Mouse (Mus musculus) heart, embryonic 10.5 days (tissue): ENCODE results near the gene Adipor1. TPM values are rescaled to one million over a fixed set of nuclear protein-coding genes. Genes with fewer than 3 reads are reported as not detected.

ENCODE experiments used
- DNase-seq: peaks from one replicate; pipeline ENCODE4 v3.0.0-alpha.2; 2017; ENCODE audit warnings: low spot score
- H3K27ac ChIP-seq: fragments of 300-500 bp; sonication (generic); 2 replicates; pipeline ENCODE4 v1.5.1; 2016; ENCODE audit warnings: mild to moderate bottlenecking
- H3K27me3 ChIP-seq: fragments of 300-500 bp; sonication (generic); 2 replicates; pipeline ENCODE4 v1.6.1; 2016; ENCODE audit warnings: mild to moderate bottlenecking; ENCODE audit not compliant: poor library complexity, insufficient read depth, severe bottlenecking
- H3K36me3 ChIP-seq: fragments of 300-500 bp; sonication (generic); 2 replicates; pipeline ENCODE4 v1.6.1; 2016; ENCODE audit warnings: mild to moderate bottlenecking, moderate library complexity
- H3K4me1 ChIP-seq: fragments of 300-500 bp; sonication (generic); 2 replicates; pipeline ENCODE4 v1.6.1; 2016; ENCODE audit warnings: mild to moderate bottlenecking
- H3K4me3 ChIP-seq: fragments of 300-500 bp; sonication (generic); 2 replicates; pipeline ENCODE4 v1.5.1; 2016; ENCODE audit warnings: mild to moderate bottlenecking, moderate library complexity
- H3K9me3 ChIP-seq: fragments of 300-500 bp; sonication (generic); 2 replicates; pipeline ENCODE4 v1.6.1; 2016; ENCODE audit warnings: mild to moderate bottlenecking, moderate library complexity
- WGBS: fragments of 180-500 bp; shearing (Covaris S2); methylation state at CpG from one replicate; pipeline ENCODE4 v1.1.7; 2016; 5-methylcytosine and 5-hydroxymethylcytosine counted together
- polyA plus RNA-seq: library from polyadenylated mRNA; unstranded; fragments of >200 nt; fragmentation: Nextera tagmentation; extraction: Ambion mirVana; gene quantifications from 2 replicates; pipeline ENCODE4 v1.2.1, GENCODE M21; 2016

Gene Adipor1
- polyA plus RNA-seq, 1 experiment from 2014 or later: 91.3 TPM

- Histone ChIP-seq H3K27ac (peak within 1 kb of the TSS; percentile 87), H3K4me1 (peaks cover 9% of the 10 kb centered on the region), H3K9me3 (no peaks in the 10 kb centered on the region), H3K27me3 (no peaks in the 10 kb centered on the region), H3K36me3 (peaks cover 35% of the 10 kb centered on the region), H3K4me3 (peak within 1 kb of the TSS; percentile 75)
- WGBS: 2% methylated on average over 43 of the region's 43 CpGs
- peak; percentile 94 for DNase-seq
Observed at GRCm38 (mm10) chr1:134405509-134406413, 9.4 kb upstream of the Adipor1 start, which contains the start of gene Cyb5r1. Gene Cyb5r1 (plus strand): TSS chr1:134405559.

GRCm38 (mm10) chr1:134406414-134406771, 8.8 kb upstream of the Adipor1 start:
- 31% methylated on average over 8 of the region's 8 CpGs for WGBS
- Histone ChIP-seq H3K9me3 (no peaks in the 10 kb centered on the region), H3K27ac (peak overlapping the region; percentile 87), H3K27me3 (no peaks in the 10 kb centered on the region), H3K4me3 (peak overlapping the region; percentile 75), H3K36me3 (peaks cover 40% of the 10 kb centered on the region), H3K4me1 (peaks cover 9% of the 10 kb centered on the region)
- DNase-seq: no peak

- Histone ChIP-seq H3K4me3 (no peak overlapping the region), H3K27me3 (no peaks in the 10 kb centered on the region), H3K9me3 (no peaks in the 10 kb centered on the region), H3K27ac (no peak overlapping the region), H3K4me1 (peaks cover 9% of the 10 kb centered on the region), H3K36me3 (peaks cover 49% of the 10 kb centered on the region)
- no peak for DNase-seq
- 81% methylated on average over 8 of the region's 8 CpGs for WGBS
Observed at GRCm38 (mm10) chr1:134408080-134408479, 7.1 kb upstream of the Adipor1 start.

GRCm38 (mm10) chr1:134411706-134412629, 3.2 kb upstream of the Adipor1 start:
- no peak for DNase-seq
- H3K4me3 ChIP-seq: no peak overlapping the region
- peaks cover 49% of the 10 kb centered on the region for H3K36me3 ChIP-seq
- no peaks in the 10 kb centered on the region for H3K9me3 ChIP-seq
- WGBS: 91% methylated on average over 9 of the region's 9 CpGs
- no peak overlapping the region for H3K27ac ChIP-seq
- no peaks in the 10 kb centered on the region for H3K27me3 ChIP-seq
- peaks cover 13% of the 10 kb centered on the region for H3K4me1 ChIP-seq

GRCm38 (mm10) chr1:134414038-134414437, 1.1 kb upstream of the Adipor1 start:
- no peaks in the 10 kb centered on the region for H3K9me3 ChIP-seq
- peaks cover 32% of the 10 kb centered on the region for H3K4me1 ChIP-seq
- no peaks in the 10 kb centered on the region for H3K27me3 ChIP-seq
- no peak overlapping the region for H3K4me3 ChIP-seq
- DNase-seq: no peak
- H3K27ac ChIP-seq: 0 out of 2 replicates have a peak overlapping the region, but pooled peaks have one; percentile 99
- H3K36me3 ChIP-seq: peaks cover 32% of the 10 kb centered on the region
- WGBS: 43% methylated on average over 2 of the region's 2 CpGs

GRCm38 (mm10) chr1:134414501-134415167, 544 bp upstream of the Adipor1 start:
- H3K27ac ChIP-seq: peak overlapping the region; percentile 99
- H3K9me3 ChIP-seq: no peaks in the 10 kb centered on the region
- WGBS: 14% methylated on average over 11 of the region's 11 CpGs
- H3K27me3 ChIP-seq: no peaks in the 10 kb centered on the region
- H3K4me3 ChIP-seq: peak overlapping the region; percentile 99
- H3K4me1 ChIP-seq: peaks cover 38% of the 10 kb centered on the region
- peaks cover 26% of the 10 kb centered on the region for H3K36me3 ChIP-seq
- no peak for DNase-seq

- Histone ChIP-seq H3K4me3 (no peak overlapping the region), H3K4me1 (peaks cover 48% of the 10 kb centered on the region), H3K27me3 (no peaks in the 10 kb centered on the region; the same call in 1 of the 2 replicates), H3K36me3 (peaks cover 9% of the 10 kb centered on the region), H3K27ac (peak overlapping the region; percentile 11; the same call in 1 of the 2 replicates), H3K9me3 (no peaks in the 10 kb centered on the region)
- no peak for DNase-seq
- 50% methylated on average over 2 of the region's 2 CpGs for WGBS
Observed at GRCm38 (mm10) chr1:134418414-134418975, 3.3 kb downstream of the Adipor1 start.

GRCm38 (mm10) chr1:134419176-134419575, 4.0 kb downstream of the Adipor1 start:
- 22% methylated on average over 1 of the region's 1 CpGs for WGBS
- peaks cover 16% of the 10 kb centered on the region for H3K36me3 ChIP-seq
- DNase-seq: no peak
- peaks cover 48% of the 10 kb centered on the region for H3K4me1 ChIP-seq
- H3K9me3 ChIP-seq: no peaks in the 10 kb centered on the region
- H3K27ac ChIP-seq: no peak overlapping the region
- peaks cover 5% of the 10 kb centered on the region; the same call in 1 of the 2 replicates for H3K27me3 ChIP-seq
- no peak overlapping the region for H3K4me3 ChIP-seq

- WGBS: 49% methylated on average over 5 of the region's 5 CpGs
- Histone ChIP-seq H3K9me3 (no peaks in the 10 kb centered on the region), H3K36me3 (peaks cover 23% of the 10 kb centered on the region), H3K27ac (no peak overlapping the region), H3K27me3 (peaks cover 5% of the 10 kb centered on the region; the same call in 1 of the 2 replicates), H3K4me1 (peaks cover 43% of the 10 kb centered on the region), H3K4me3 (no peak overlapping the region)
- no peak for DNase-seq
Observed at GRCm38 (mm10) chr1:134419751-134420458, 4.7 kb downstream of the Adipor1 start.

- H3K36me3 ChIP-seq: peaks cover 62% of the 10 kb centered on the region
- H3K4me3 ChIP-seq: no peak overlapping the region
- peak; percentile 84 for DNase-seq
- H3K9me3 ChIP-seq: no peaks in the 10 kb centered on the region
- H3K27me3 ChIP-seq: peaks cover 5% of the 10 kb centered on the region; the same call in 1 of the 2 replicates
- WGBS: 66% methylated on average over 10 of the region's 10 CpGs
- no peak overlapping the region for H3K27ac ChIP-seq
- H3K4me1 ChIP-seq: peaks cover 28% of the 10 kb centered on the region
Observed at GRCm38 (mm10) chr1:134423911-134424310, 8.7 kb downstream of the Adipor1 start.

GRCm38 (mm10) chr1:134426289-134426688, 11.1 kb downstream of the Adipor1 start:
- WGBS: 16% methylated on average over 5 of the region's 5 CpGs
- H3K4me1 ChIP-seq: peaks cover 11% of the 10 kb centered on the region

More at GRCm38 (mm10) chr1:134426289-134426688, 11.1 kb downstream of the Adipor1 start:
- Histone ChIP-seq H3K4me3 (no peak overlapping the region), H3K9me3 (no peaks in the 10 kb centered on the region), H3K36me3 (peaks cover 82% of the 10 kb centered on the region), H3K27me3 (peaks cover 5% of the 10 kb centered on the region; the same call in 1 of the 2 replicates), H3K27ac (no peak overlapping the region)
- DNase-seq: peak; percentile 95
